Mouse (Mus musculus) lung, postnatal 36 days (tissue): Measurements from ENCODE around the gene Opn4.

Source experiments
- DNase-seq: peaks from one replicate; pipeline ENCODE4 v3.0.0; 2022; ENCODE audit warnings: mixed read lengths

Opn4 gene

DNA sequence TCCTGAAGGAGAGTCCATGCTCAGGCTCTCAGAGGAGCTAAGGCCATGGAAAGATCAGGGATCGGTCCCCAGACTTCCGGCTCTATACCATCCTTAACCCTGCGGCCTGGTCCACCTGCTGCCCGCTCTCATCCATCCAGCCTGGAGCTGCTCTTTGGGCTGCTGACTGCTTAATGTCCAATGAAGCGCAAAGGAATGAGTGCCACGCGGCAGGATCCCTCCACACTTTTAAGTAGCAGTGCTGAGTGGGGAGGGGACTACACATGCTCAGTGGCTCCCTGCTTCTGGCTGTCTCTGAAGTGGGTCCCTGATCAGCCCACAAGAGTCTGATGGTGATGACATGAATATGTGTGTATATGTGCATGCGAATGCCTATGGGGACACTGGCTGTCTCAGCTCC lies at the start of gene Opn4:
Opn4 (minus strand) TSS at position 202 of the 400 bp plus-strand sequence.
- no peak for DNase-seq

- DNase-seq, result no peak
Observed at GRCm38 (mm10) chr14:34647870-34648475, 48.0 kb upstream of the Opn4 start.

- DNase-seq, result no peak
Observed at GRCm38 (mm10) chr14:34644140-34644539, 44.2 kb upstream of the Opn4 start.

GRCm38 (mm10) chr14:34635721-34636120 lies 35.8 kb upstream of the Opn4 start:
- no peak for DNase-seq

GRCm38 (mm10) chr14:34635192-34635591 lies 35.2 kb upstream of the Opn4 start:
- DNase-seq, result no peak

GRCm38 (mm10) chr14:34632722-34633448 lies 32.9 kb upstream of the Opn4 start:
- no peak for DNase-seq

DNA sequence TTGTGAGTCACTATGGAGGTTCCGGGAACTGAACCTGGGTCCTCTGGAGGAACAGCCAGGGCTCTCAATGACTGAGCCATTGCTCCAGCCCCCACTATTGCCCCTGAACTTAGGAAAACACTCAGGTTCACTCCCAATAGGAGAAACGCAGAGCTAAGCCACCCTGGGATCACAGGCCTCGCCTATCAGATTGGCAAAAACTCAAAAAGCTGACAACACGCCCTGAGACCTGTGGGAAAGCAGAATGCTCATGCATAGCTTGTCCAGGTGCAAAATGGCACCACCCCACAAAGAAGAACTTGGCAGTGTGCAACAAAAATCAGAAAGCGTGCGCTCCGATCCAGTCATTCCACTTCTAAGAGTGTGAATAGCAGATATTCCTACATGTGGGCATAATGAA lies 26.9 kb upstream of the Opn4 start:
- no peak for DNase-seq

- DNase-seq, result no peak
Observed at GRCm38 (mm10) chr14:34623531-34624210, 23.7 kb upstream of the Opn4 start.

GRCm38 (mm10) chr14:34623074-34623473 lies 23.1 kb upstream of the Opn4 start:
- no peak for DNase-seq

DNA sequence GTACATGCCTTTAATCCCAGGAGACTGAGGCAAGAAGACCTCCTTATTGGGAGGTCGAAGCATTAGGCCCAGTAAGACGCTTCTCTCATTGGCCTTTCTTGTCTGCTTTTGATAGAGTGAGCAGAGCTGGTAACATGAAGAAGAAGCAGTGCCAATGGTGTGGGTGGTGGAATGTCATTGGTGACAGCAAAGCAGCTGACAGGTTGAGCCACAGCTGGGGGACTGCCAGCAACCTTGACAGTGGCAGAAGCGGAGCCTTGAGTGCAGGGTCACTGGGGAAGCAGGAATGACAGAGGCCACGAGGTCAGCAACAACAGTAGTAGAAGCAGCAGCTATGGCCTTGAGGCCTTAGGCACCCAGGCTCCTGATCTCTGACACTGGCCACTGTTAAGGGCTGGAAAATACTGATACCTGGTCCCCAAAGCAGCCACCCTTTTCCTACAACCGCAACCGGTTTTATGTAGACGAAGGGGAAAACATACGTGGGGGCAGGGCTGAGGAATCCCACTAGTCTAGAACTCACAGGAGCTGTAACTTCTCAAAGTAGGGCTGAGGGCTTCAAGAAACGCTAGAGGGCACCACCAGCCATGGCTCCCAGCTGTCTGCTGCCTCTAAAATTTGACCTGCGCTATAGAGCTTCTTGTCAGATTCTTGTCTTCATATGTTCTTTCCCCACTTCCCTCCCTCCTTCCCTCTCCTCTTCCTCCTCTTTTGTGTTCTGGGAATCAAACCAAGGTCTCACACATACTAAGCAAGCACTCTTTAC lies 20.9 kb upstream of the Opn4 start:
- DNase-seq, result peak; percentile 71

DNA sequence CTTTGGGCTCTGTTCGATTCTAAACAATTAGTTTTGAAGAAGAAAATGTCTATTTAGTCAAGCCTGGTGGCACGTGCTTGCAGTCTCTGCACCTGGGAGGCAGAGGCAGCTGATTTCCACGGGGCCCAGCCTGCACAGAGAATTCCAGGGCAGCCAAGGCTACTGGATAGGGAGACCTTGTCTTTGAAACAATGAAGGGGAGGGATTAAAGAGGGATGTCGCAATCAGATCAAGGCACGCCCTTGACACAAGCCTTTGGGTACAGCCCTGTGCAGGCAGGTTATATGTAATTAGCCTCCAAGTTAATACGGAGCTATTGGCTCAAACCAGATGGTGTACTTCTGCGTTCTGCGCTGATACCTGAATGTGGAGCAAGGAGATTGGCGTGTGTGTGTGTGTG lies 18.9 kb upstream of the Opn4 start:
- DNase-seq, result no peak

GRCm38 (mm10) chr14:34616821-34617220 lies 16.9 kb upstream of the Opn4 start:
- DNase-seq, result peak; percentile 91

DNA sequence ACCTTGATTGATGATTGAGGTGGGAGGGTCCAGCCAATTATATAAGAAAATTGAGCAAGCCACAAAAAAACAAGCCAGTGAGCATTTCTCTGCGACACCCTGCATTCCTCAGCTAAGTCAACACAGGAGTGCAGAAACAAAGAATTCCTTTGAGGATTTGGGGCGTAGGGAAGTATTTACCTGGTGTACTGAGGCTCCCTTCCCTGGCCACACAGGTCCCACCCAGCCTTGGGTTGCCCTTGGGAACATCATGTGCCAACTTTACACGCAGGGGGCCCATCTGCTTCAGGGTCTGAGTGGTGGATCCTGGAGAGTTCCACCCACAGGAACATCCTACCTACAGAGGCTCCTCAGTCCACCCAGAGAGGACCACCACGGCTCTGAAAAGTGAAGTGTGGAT lies 15.7 kb upstream of the Opn4 start:
- peak; percentile 14 for DNase-seq

DNA sequence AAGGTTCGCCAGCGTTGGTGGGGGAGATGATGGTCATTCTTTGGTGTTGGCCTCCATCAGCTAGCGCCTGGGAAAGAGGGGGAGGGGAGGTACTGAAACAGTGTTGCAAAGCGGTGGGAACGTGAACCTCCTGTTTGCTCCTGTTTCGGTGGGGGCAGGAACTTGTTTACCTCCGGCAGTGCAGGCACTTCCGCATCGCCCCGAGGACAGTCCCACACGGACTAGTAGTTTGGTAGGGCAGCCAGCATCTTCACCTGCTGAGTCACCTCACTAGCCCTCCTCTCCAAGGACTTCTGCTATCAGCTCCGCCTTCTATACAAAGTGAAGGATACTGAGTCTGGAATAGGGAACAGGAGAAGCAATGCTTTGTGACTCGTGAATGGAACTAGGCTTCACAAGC lies 15.1 kb upstream of the Opn4 start:
- peak; percentile 33 for DNase-seq

DNA sequence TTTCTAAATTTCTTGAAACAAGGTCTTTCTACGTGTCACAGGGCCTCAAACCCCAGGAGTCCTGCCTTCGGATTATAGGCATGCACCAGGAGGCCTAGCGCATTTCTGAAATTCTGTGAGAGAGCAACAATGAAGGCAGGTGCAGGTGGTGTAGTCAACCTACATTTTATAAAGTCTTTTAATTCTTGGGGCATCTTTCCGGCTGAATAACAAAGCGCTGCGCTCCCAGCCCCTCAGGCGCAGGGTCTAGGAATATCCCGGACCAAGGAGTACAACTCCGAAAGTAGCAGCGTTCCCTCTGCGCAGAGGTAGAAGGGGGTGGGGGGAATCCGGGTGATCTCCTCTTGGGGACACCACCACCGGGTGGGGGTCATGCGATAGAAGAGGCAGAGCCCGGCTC lies 14.6 kb upstream of the Opn4 start:
- no peak for DNase-seq

- no peak for DNase-seq
Observed at GRCm38 (mm10) chr14:34613523-34613922, 13.6 kb upstream of the Opn4 start.

DNA sequence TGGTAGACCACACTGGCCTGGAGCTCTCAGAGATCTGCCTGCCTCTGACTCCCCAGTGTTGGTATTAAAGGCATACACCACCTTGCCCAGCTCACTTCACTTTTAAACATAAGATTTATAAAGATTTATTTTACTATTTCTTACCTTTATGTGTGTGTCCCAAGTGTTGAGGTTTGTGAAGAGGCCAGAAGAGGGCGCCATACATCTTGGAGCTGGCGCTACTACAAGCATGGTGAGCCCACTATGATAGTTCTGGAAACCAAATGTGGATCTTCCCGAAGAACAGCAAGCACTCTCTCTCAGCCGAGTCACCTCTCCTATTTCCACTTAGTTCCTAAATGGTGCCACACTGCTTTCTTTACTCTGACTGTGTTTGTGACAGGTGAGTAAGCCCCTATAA lies 12.3 kb upstream of the Opn4 start:
- DNase-seq, result peak; percentile 18

DNA sequence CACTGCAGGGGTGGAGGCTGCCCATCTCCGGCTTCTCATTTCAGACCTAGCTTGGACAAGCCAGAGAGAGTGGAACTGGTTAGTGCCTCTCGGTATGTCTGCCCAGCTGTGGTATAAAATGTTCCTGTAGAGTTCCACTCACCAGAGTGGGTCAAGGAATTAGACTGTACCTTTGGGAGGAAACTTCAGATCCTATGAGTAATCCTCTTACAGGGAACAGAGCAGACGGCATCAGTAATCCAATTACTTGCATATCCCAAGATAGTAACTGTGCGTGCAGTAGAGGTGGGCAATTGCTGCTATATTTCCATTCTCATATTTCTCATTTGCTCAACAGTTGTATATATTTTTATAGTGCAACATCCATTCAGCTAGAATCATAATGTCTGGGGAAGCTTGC lies 11.6 kb upstream of the Opn4 start:
- no peak for DNase-seq

DNA sequence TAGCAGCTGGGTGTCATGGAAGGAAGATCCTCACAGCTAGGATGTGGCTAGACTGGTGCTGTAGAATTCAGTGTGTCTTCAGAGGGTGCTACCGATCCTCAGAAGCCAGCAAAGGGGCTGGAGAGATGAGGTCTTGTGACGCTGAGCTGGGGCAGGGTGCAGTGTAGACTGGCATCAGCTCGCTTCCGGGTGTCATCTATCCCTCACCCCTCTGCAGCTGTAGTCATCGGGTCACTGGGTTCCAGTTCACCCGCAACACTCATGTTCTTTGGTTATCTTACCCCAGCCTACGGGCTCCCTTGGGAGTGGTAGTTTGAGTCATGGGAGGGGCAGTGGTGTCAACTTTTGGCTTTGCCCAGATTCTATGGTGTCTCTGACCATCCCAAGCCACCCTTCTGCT lies 2.0 kb upstream of the Opn4 start:
- no peak for DNase-seq

- no peak for DNase-seq
Observed at GRCm38 (mm10) chr14:34595596-34596255, 4.2 kb downstream of the Opn4 start.

DNA sequence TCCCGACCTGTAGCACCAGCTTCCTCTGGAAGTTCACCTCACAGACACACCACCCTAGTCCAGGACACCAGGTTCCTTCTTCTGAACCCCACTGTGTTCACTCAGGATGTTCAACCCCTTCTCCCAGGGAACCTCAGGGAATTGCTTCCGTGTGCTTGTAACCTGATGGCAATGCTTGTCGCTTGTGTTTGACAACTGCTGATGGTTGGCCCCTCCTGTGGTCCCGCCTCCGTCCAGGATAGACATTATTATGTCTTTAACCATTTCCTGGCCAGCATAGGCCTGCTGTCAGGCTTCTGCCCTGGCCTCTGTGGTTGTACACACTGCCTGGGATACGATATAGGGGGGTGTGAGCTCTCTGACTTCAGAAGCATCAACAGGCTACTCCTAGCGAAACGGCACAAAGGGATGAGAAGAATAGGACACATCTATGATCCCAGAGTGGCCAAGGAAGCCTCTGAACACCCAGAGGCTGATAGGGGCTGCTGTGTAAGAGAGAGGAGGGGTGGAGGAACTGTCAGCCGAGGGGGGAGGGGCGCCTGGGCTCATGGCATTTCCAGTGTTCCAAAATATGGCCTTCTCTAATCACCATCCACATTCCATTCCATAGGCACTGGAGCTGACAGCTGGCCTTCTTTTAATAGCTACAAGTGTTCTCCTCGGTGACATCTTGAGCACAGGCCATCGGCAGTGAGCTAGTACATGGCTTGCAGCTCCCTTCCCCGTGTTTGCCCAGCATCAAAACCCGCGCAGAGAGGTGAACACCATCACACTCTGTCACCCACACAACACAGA lies 8.0 kb downstream of the Opn4 start:
- DNase-seq, result no peak
